Mouse (Mus musculus) heart, embryonic 14.5 days (tissue): ENCODE measurements around the gene Ttc1. TPM values are rescaled to one million over a fixed set of nuclear protein-coding genes. Genes with fewer than 3 reads are reported as not detected.

Source experiments
- ATAC-seq: fragments of 200-750 bp; cut with Nextera tagmentation; 2 replicates; pipeline ENCODE4 v1.8.0; 2017; ENCODE audit warnings: low read depth, moderate TSS enrichment; ENCODE audit not compliant: insufficient number of reproducible peaks, insufficient read depth, low FRiP score
- H3K27ac ChIP-seq, 2 experiments: fragments of 200-500 bp in 1 of 2; fragments of 300-500 bp in 1 of 2; sonication (generic) in 1 of 2; replicated peaks in 1 of 2; 2 replicates each; pipeline ENCODE4 v1.5.1; 2012 to 2014; ENCODE audit warnings: low read depth in 2 of 2, low read length in 2 of 2, control low read depth in 1 of 2, mild to moderate bottlenecking in 1 of 2, mixed read lengths in 1 of 2; ENCODE audit not compliant: control insufficient read depth in 1 of 2, insufficient read depth in 1 of 2
- H3K27me3 ChIP-seq: fragments of 300-500 bp; sonication (generic); 2 replicates; pipeline ENCODE4 v1.6.1; 2014; ENCODE audit warnings: mild to moderate bottlenecking, low read length, control low read depth; ENCODE audit not compliant: control insufficient read depth, insufficient read depth
- H3K36me3 ChIP-seq: fragments of 300-500 bp; sonication (generic); 2 replicates; pipeline ENCODE4 v1.6.1; 2014; ENCODE audit warnings: mild to moderate bottlenecking, control low read depth, low read length, mixed read lengths; ENCODE audit not compliant: control insufficient read depth, insufficient read depth
- H3K4me1 ChIP-seq, 2 experiments: fragments of 200-500 bp in 1 of 2; fragments of 300-500 bp in 1 of 2; sonication (generic) in 1 of 2; 2 replicates each; pipeline ENCODE4 v1.6.1; 2012 to 2014; ENCODE audit warnings: low read length in 2 of 2, control low read depth in 1 of 2, mixed read lengths in 1 of 2; ENCODE audit not compliant: control insufficient read depth in 2 of 2, insufficient read depth in 2 of 2
- H3K4me2 ChIP-seq: fragments of 300-500 bp; sonication (generic); 2 replicates; pipeline ENCODE4 v1.6.1; 2014; ENCODE audit warnings: mild to moderate bottlenecking, low read length
- H3K4me3 ChIP-seq, 2 experiments: fragments of 200-500 bp in 1 of 2; fragments of 300-500 bp in 1 of 2; sonication (generic) in 1 of 2; 2 replicates each; pipeline ENCODE4 v1.5.1; 2012 to 2014; ENCODE audit warnings: low read length in 2 of 2, mild to moderate bottlenecking in 2 of 2, control low read depth in 1 of 2, low read depth in 1 of 2, moderate library complexity in 1 of 2; ENCODE audit not compliant: control insufficient read depth in 1 of 2, insufficient read depth in 1 of 2
- H3K9ac ChIP-seq: fragments of 300-500 bp; sonication (generic); 2 replicates; pipeline ENCODE4 v1.6.1; 2014; ENCODE audit warnings: mild to moderate bottlenecking, low read length
- H3K9me3 ChIP-seq: fragments of 300-500 bp; sonication (generic); 2 replicates; pipeline ENCODE4 v1.6.1; 2016; ENCODE audit warnings: low read length, control low read depth; ENCODE audit not compliant: control insufficient read depth
- WGBS: fragments of 180-500 bp; shearing (Covaris S2); extraction: QIAGEN DNeasy Blood & Tissue Kit; methylation state at CpG from one replicate; pipeline ENCODE4 v1.1.7; 2014; 5-methylcytosine and 5-hydroxymethylcytosine counted together
- polyA plus RNA-seq: library from polyadenylated mRNA; unstranded; fragments of >200 nt; fragmentation: Nextera tagmentation; extraction: Ambion mirVana; gene quantifications from 2 replicates; pipeline ENCODE4 v1.2.1, GENCODE M21; 2014

Gene Ttc1
- polyA plus RNA-seq, 1 experiment from 2014 or later = 57.8 TPM

- Histone ChIP-seq H3K27me3 (no peaks in the 10 kb centered on the region), H3K4me2 (no peak overlapping the region), H3K36me3 (peaks cover 43% of the 10 kb centered on the region), H3K9ac (no peak overlapping the region), H3K4me1 (peaks cover 0 to 14% of the 10 kb centered on the region in 2 experiments; a peak in 1 of 4 replicates), H3K9me3 (no peaks in the 10 kb centered on the region), H3K4me3 (no peak overlapping the region), H3K27ac (peak overlapping the region; percentile 49 to 50; a peak in 3 of 4 replicates)
- no peak for ATAC-seq
- 74% methylated on average over 1 of the region's 1 CpGs for WGBS
Measured at GRCm38 (mm10) chr11:43703552-43703951, 44.3 kb downstream of the Ttc1 start.

- Histone ChIP-seq H3K4me3 (no peak overlapping the region), H3K27me3 (no peaks in the 10 kb centered on the region), H3K36me3 (peaks cover 51% of the 10 kb centered on the region), H3K9ac (no peak overlapping the region), H3K4me2 (no peak overlapping the region), H3K9me3 (no peaks in the 10 kb centered on the region), H3K27ac (no peak overlapping the region), H3K4me1 (peaks cover 2 to 7% of the 10 kb centered on the region in 2 experiments; a peak in 2 of 4 replicates)
- no peak for ATAC-seq
- WGBS = 96% methylated on average over 3 of the region's 3 CpGs
Measured at GRCm38 (mm10) chr11:43700291-43700690, 47.5 kb downstream of the Ttc1 start.

- ATAC-seq = no peak
- Histone ChIP-seq H3K4me2 (no peak overlapping the region), H3K9me3 (no peaks in the 10 kb centered on the region), H3K27me3 (no peaks in the 10 kb centered on the region), H3K4me3 (no peak overlapping the region), H3K27ac (no peak overlapping the region), H3K36me3 (peaks cover 49% of the 10 kb centered on the region), H3K4me1 (peaks cover 2 to 3% of the 10 kb centered on the region in 2 experiments; a peak in 2 of 4 replicates), H3K9ac (no peak overlapping the region)
- WGBS = 73% methylated on average over 5 of the region's 5 CpGs
Measured at GRCm38 (mm10) chr11:43698621-43699020, 49.2 kb downstream of the Ttc1 start.

GRCm38 (mm10) chr11:43696623-43697022 is 51.2 kb downstream of the Ttc1 start:
- H3K4me3 ChIP-seq = no peak overlapping the region
- H3K36me3 ChIP-seq = peaks cover 69% of the 10 kb centered on the region
- no peak overlapping the region for H3K27ac ChIP-seq
- H3K4me2 ChIP-seq = no peak overlapping the region
- no peaks in the 10 kb centered on the region for H3K9me3 ChIP-seq
- no peaks in the 10 kb centered on the region for H3K27me3 ChIP-seq
- 92% methylated on average over 4 of the region's 4 CpGs for WGBS
- peaks cover 0 to 2% of the 10 kb centered on the region in 2 experiments; a peak in 1 of 4 replicates for H3K4me1 ChIP-seq
- no peak for ATAC-seq
- no peak overlapping the region for H3K9ac ChIP-seq

GRCm38 (mm10) chr11:43688850-43689249 is 59.0 kb downstream of the Ttc1 start:
- Histone ChIP-seq H3K27ac (no peak overlapping the region), H3K4me1 (peaks cover 0 to 4% of the 10 kb centered on the region in 2 experiments; a peak in 2 of 4 replicates), H3K36me3 (peaks cover 92% of the 10 kb centered on the region), H3K27me3 (no peaks in the 10 kb centered on the region), H3K4me2 (no peak overlapping the region), H3K4me3 (no peak overlapping the region), H3K9me3 (no peaks in the 10 kb centered on the region), H3K9ac (no peak overlapping the region)
- no peak for ATAC-seq
- WGBS = 97% methylated on average over 1 of the region's 1 CpGs

- ATAC-seq = peak; percentile 40
- peak overlapping the region; percentile 88 to 95 for H3K27ac ChIP-seq
- H3K9ac ChIP-seq = peak overlapping the region; percentile 98
- no peaks in the 10 kb centered on the region for H3K9me3 ChIP-seq
- peak overlapping the region; percentile 82 for H3K4me2 ChIP-seq
- 1% methylated on average over 71 of the region's 72 CpGs for WGBS
- peaks cover 0 to 15% of the 10 kb centered on the region in 2 experiments; a peak in 2 of 4 replicates for H3K4me1 ChIP-seq
- peaks cover 37% of the 10 kb centered on the region for H3K36me3 ChIP-seq
- H3K27me3 ChIP-seq = no peaks in the 10 kb centered on the region
- H3K4me3 ChIP-seq = peak overlapping the region; percentile 73 to 90
Measured at GRCm38 (mm10) chr11:43682415-43683217, 65.2 kb downstream of the Ttc1 start.

GRCm38 (mm10) chr11:43681472-43682414 is 66.1 kb downstream of the Ttc1 start, which contains the start of gene Pwwp2a:
Pwwp2a (plus strand) TSS chr11:43681998.
- Histone ChIP-seq H3K36me3 (peaks cover 29% of the 10 kb centered on the region), H3K27ac (peak within 1 kb of the TSS; percentile 88 to 95), H3K4me3 (peak within 1 kb of the TSS; percentile 73 to 90), H3K4me2 (peak within 1 kb of the TSS; percentile 82), H3K27me3 (no peaks in the 10 kb centered on the region), H3K9ac (peak within 1 kb of the TSS; percentile 98), H3K9me3 (no peaks in the 10 kb centered on the region), H3K4me1 (peaks cover 0 to 15% of the 10 kb centered on the region in 2 experiments; a peak in 2 of 4 replicates)
- WGBS = 1% methylated on average over 57 of the region's 87 CpGs
- peak; percentile 99 for ATAC-seq
